Mouse (Mus musculus) CD4-positive, CD25-positive, alpha-beta regulatory T cell, adult 4 months (primary cell): Measurements from ENCODE around the gene Rchy1. TPM values are rescaled to one million over a fixed set of nuclear protein-coding genes. Genes with fewer than 3 reads are reported as not detected.
"Not testable (repeated sequence)": the region's sequence is repeated elsewhere in the genome, so short reads cannot be mapped to it uniquely, and the experiment has no call there.

Experiments used
- ATAC-seq: one replicate; pipeline ENCODE4 v1.8.0; 2017
- polyA plus RNA-seq, 2 experiments: library from polyadenylated mRNA; unstranded; fragments of 100-300 nt; shearing (Covaris generic); gene quantifications; one replicate each; pipeline ENCODE4 v1.2.1; 2017

The Rchy1 gene
- polyA plus RNA-seq, 2 experiments from 2014 or later = 81.8 to 84.6 TPM

- ATAC-seq = no peak
Measured at GRCm38 (mm10) chr5:91959986-91960385, 2.9 kb downstream of the Rchy1 start.

DNA sequence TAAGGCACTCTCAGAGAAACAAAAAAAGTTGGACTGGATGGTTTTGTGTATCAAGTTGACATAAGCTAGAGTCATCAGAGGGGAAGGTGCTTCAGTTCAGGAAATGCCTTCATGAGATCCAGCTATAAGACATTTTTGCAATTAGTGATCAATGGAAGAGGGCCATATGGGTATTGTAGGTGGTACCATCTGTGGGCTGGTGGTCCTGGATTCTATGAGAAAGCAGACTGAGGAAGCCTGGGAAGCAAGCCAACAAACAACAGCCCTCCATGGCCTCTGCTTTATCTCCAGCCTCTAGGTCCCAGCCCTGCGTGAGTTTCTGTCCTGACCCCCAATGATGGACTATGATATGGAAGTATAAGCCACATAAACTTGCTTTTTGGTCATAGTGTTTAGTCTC lies 3.8 kb downstream of the Rchy1 start:
- ATAC-seq = no peak

DNA sequence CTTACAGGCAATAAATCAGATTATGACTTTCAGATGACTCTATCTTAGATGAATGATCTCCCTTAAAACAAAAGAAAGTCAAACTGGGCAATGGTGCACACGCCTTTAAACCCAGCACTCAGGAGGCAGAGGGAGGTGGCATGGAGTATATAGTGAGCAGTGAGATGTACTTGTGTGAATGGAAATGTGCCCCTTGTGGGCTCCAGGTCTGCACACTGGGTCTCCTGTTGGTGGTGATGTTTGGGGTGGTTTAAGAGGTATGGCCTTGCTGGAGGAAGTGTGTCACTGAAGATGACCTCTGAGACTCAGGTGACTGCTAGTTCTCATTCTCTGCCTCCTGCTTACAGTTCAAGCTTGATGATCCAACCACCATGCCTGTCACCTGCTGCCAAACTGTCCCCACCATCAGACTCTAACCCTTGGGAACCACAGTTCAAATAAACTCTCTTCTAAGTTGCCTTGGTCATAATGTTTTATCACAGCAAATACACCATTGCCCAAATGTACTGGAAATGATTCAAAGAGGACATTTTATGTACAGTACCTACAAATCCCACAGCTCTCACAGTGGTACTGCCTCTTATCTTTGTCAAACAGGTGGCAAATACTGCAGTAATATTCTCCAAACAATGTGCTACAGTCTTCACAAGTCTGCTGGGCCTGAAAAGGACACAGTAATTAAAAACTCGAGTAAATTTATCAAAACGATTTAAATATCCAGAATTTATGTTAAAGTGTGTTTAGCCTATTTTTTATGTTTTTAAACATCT lies 5.7 kb downstream of the Rchy1 start:
- no peak for ATAC-seq

- no peak for ATAC-seq
Measured at GRCm38 (mm10) chr5:91951404-91951803, 11.5 kb downstream of the Rchy1 start.

- ATAC-seq = no peak
Measured at GRCm38 (mm10) chr5:91949441-91949840, 13.4 kb downstream of the Rchy1 start.

DNA sequence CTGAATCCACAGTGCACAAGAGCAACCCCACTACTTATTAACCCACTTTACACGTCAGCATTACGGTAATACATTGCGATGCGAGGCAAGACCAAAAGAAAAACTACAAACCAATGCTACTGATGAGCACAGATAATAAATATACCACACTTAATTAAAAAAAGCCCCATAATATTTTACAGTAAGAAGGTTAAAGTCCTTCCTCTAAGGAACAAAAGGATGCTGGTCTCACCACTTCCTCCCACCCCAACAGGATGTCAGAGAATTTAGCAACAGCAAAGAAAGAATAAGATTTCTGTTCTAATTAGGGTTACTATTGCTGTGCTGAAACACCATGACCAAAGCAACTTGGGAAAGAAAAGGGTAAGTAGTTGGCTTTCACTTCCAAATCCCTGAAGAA lies 15.9 kb downstream of the Rchy1 start:
- ATAC-seq = peak; percentile 93

DNA sequence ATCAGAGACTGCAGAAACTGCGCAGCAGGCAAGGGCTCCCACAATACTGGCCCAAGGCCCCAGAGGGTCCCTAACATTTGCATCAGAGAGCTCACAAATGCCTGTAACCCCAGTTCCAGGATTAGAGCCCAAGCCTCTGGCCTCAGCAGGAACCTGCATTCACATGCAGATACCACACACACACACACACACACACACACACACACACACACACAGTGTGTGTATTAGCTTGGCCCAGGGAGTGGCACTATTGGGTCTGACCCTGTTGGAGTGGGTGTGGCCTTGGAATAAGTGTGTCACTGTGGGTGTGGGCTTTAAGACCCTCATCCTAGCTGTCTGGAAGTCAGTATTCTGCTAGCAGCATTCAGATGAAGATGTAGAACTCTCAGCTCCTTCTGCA lies 17.3 kb downstream of the Rchy1 start:
- not testable (repeated sequence) for ATAC-seq

DNA sequence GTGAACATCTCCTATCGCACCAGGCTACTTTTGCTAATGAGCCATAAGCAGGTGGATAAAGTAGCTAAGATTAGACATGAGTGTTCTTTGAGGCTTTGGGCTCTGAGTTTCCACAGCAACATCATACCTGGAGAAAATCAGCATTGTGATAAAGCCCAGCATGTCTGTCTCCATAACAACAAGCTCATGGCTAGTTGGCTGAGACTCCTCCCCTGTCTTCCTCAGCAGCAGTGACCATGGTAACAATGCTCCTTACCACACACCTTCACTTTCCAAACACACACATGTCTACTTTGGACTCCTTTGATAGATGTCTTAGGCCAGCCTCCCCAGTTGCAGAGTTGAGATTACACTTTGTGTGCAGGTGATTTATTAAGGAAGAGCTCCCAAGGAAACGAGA lies 49.6 kb downstream of the Rchy1 start:
- no peak for ATAC-seq

DNA sequence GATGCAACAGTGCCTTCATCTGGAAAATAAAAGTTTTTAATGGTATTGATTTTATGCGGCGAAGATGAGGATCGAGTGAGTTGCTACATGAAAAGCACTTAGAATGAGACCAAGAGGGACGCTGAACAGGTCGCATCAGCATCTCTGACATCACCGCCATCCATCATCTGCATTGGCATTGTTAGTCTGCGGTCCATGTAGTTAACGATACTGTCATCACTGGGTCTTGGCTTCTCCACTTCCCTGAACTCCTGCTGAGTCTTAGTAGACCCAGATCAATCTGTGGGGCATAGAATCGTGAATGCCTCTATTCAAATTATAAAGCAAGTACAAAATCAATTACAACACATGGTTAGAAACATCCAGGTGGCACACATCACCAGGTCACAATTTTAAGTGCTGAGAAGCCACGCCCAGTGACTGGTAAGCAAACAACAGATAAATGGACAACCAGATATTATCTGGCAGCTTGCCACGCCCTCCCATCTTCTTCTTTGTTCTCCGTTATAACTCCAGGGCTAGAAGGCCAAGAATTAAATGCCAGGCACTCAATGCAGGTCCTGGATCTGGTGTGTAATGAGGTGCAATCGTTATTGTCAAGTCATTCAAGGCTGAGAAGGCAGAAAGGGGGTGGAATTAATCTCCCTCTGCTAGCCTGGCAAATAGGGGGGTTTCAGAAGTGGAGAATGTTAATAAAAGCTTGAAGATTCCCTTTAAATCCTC lies 51.3 kb downstream of the Rchy1 start:
- ATAC-seq = no peak

- ATAC-seq = no peak
Measured at GRCm38 (mm10) chr5:91910616-91911015, 52.3 kb downstream of the Rchy1 start.

DNA sequence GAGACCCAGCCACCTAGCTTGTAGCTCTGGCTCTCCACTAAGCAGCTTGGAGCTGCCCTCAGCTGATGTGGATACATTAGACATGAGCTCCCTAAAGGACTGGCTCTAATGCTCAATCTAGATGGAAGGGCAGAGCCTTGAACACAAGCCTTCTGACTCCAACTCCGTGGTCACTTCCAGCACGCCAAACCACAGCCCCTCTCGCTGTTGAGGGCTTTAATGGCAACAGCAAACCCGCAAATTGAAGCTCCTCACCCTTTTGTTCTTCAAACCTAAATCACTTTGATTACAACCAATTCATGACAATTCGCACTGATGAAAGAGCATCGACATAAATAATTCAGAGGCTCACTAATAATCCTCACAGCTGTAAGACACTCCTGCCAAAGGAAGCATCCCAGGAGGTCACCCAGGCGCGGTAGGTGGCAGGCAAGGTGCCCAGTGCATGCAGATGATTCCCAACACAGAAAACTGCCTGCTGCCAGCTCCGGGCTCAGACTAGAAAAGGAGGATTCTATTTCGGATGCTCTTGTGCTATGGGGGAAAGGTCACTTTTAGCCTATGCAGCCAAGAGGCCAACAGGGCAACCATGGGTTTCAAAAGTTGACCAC lies 53.8 kb downstream of the Rchy1 start:
- no peak for ATAC-seq

Other genes starting within 250 kb of the Rchy1 start
- gene Odaph, start 24.4 kb upstream of the Rchy1 start, polyA plus RNA-seq = not detected
- gene Cdkl2, start 80.8 kb upstream of the Rchy1 start, polyA plus RNA-seq = 1 to 10 TPM; 1.4 to 2.1 TPM
- gene G3bp2, start 120.7 kb upstream of the Rchy1 start, polyA plus RNA-seq = 100 to 1,000 TPM; 210 to 252 TPM
- gene Uso1, start 174.9 kb upstream of the Rchy1 start, polyA plus RNA-seq = 10 to 100 TPM; 35.5 to 36.5 TPM